Mouse (Mus musculus) cerebellum, adult 8-10 months (tissue): ENCODE measurements around the gene Otub1.

Experiments
- DNase-seq: peaks from one replicate; pipeline ENCODE4 v3.0.0; 2022

The Otub1 gene

DNA sequence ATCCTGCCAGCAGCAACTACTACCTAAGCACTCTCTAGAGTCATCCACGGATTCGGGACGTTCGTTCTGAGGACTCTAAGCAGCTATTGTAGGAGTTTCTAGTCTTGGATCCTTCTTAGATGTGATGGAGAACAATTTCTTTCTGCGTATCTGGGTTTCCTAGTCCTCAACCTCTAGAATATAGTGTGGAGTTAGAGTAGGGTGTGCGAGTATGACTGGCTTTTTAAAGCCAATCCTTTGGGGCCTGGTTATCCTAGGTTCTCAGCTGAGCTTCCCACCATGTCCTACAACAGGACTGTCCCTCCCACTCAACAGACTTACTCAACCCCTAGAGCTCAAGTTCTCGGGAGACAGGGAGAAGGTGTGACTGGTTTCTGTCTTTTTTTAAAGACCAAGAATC, 790 bp downstream of the Otub1 start:
- DNase-seq, result no peak

DNA sequence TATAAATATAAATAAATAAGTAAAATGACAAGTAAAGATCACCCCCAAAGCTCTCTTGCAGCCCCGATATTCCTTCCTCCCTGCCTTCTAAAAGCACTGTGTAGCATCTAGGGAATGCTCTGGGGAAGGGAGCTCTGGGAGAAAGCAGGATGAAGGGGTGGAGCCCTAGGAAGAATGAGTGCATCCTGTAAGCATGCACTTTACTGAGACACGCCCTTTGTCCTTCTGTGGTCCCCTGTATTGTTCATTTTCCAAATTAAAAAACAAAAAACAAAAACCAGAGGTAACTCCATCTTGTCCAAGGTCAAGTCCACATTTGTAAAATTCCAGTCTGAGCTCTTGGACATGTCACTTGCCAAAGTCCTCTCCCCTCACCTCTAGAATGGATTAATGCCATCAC, 1.2 kb downstream of the Otub1 start:
- DNase-seq, result no peak

DNA sequence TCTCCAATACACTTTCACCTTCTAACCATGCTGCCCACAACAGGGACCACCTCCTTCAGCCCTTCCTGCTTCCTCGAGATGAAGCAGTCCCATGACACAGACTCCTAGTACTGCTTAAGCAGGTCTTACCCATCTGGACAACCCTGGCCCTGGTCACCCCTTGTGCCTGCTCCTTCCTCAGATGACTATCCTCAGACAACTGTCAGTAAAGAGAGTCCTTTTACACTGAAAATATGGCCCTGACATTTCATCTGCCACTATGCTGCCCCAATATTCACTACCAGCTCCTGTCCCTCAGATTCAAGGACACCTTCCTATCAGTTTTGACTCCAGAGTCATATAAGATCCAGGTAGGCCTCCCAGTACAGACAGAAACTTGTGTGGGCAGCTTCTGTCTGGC, 5.7 kb downstream of the Otub1 start:
- DNase-seq, result no peak

DNA sequence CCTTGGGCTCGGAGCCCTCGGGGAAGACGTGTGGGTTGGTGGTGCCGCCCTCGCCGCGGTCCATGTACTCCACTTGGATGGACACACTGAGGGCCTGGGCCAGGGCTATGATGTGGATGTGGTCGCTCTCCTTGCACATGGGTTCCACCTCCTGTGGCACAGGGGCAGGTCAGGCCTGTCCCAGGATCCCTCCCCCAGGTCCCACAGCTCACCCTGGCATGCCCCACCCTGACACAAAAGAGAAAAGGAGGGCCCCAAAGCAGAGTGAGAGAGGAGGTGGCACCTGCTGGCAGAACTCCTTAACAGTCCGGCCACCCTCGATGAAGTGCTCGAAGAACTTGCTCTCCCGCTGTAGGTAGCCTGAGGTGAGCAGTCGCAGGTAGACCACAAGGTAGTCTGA, 7.0 kb downstream of the Otub1 start:
- no peak for DNase-seq

DNA sequence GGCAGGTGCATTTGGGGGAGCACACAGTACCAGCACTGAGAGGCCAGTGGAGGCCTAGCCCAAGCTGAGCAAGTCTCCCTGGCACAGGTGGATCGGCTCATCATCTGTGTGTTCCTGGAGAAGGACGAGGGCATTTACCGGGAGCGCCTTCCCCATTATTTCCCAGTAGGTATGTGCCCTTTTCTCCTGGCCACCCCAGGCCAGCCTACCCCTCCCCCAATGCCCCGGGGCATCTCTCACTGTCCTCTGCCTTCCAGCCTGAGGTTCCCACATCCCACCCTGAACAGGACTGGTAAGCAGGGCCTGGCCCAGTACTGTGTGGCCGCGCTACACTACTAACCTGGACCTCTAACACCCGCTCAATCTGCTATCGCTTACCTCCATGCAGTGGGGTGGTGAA, 8.7 kb downstream of the Otub1 start:
- no peak for DNase-seq

DNA sequence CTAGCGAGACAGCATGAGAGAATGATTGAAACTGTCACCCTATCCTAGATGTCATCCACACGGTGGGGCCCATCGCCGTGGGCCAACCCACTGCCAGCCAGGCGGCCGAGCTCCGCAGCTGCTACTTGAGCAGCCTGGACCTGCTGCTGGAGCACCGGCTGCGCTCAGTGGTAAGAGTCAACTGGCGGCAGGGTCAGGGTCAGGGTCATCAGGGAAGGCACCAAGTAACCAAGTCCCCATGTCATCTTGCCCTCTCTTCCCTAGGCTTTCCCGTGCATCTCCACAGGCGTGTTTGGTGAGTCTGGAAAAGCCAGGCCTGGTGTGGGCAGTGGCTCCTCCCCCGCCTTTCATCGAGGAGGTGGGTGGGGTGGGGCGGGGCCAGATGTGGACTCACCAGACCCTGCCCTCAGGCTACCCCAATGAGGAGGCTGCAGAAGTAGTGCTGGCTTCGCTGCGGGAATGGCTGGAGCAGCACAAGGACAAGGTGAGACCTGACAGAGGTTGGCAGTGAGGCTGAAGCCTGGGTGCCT, 9.3 kb downstream of the Otub1 start:
- no peak for DNase-seq

DNA sequence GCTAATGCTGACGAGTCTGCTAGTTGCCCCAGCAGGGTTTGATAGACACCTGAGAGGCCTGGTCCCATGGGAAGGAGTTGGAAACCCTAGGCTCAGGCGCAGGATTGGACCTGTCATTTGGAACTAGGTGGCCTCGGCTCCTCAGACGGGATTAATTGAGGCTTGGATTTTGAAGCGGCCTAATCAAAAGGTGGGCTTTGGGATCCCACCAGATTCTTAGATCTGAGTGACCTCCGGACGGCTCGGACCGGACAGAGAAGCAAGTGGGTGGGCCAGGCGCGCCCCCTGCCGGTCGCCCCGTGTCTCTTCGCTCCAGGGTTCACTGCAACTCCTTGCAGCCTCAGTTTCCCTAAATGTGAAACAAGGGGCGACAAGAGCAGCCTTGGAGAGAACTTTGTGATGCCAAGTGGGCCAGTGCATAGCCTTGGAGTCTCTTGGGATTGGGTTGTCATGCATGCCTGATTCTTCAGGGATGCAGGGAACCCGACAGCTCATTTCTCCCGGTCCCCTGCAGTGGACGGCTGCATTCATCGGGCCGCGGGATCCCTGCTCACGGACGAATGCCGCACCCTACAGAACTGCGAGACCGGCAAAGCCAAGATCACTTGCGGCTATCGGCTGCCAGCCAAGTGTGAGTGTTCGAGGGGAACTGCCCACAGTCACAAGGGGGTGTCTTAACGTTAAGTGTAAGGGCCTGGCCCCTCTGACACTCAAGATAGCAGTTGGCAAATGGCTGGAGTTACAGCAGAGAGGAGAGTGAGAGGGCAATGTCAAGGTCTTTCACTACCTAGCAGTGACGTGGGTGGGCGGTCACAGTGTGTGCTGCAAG, 10.0 kb downstream of the Otub1 start:
- peak; percentile 77 for DNase-seq

DNA sequence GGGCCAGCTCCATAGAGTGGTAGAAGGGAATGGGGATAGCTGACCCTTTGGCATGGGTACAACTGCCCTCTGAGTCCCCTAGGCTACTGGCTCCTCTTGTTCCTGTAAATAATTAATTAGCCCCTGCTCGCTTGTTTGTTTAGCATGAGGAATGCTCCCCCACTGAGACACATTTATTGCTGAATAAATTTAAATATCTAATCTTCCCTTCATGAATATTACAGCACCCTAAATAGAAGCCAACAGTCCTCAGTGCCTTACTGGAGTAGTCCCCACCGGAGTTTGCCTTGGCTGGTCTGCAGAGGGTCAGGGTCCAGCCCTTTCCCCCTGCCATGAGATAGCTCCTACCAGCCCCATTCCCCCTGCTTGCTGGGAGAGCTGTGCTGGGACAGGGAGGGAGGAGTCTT, 13.6 kb downstream of the Otub1 start:
- no peak for DNase-seq

DNA sequence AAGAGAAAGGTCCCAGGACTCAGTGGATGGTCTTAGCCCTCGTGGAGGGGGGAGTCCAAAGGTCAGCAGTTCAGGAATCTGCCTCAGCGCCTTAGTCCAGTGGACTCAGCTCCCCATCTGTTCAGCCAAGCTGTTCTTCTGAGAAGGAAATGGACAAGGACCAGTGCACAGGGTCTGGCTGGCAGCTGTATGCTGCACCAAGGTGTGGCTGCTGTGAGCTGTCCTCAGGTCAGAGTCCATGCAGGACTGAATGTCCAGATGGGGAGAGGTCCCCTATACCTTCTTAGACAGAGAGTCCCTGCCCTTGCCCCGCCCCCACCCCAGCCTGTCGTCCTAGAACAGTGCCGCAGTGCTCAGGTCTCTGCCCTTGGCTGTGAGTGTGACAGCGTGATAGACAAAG, 14.5 kb downstream of the Otub1 start:
- no peak for DNase-seq

DNA sequence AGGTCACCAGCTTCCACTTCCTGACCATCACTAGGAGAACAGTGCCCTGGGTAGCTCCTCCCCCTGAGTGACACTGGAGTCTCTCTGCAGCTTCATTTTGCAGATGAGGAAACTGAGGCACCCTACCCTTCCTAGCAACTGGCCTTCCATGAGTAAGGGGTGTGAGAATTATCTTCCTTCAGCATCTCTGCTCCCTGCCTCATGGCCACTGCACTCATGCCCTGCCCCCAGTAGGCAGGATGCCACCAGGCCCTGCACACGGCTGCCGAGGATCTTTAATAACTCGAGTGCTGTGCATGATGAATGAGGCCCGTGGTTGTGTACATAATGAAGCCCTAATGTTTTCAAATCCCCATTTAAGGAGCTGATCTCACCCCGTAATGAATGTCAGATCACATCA, 15.1 kb downstream of the Otub1 start:
- no peak for DNase-seq

DNA sequence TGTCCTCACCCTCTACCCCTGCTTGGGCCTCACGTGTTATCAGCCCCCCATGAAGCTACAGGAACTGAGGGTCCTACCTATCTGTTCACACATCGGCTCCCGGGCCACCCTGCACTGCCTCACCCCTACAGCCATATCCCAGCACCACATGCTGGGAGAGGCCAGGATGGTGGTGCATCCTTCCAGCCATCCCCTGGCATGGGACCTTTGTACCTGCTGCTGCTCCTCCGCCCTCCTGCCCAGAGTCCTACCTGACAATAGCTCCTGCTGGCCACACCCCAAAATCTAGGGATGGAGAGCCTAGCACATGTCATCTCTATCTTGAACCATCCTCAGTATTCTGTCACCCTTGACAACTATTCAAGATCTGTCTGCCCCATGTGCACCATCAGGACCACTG, 17.1 kb downstream of the Otub1 start:
- DNase-seq, result no peak

DNA sequence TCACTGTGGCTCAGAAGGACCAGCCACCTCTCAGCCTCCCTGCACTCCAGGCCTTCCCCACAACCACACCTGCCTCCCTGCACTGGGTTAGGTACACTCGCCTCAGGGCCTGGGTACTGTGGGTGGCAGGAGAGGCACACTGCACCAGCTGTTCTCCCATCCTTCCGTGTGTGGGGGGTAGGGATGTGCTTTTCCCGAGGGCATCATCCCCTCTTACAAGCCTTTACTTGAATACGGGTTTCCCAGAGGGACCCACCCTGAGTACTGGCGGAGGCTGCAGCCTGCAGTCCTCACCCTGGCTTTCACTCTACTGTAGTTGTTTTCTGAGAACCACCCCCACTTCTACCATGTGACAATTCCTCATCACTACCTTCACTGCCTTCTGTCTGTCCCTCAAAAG, 19.0 kb downstream of the Otub1 start:
- DNase-seq, result no peak

DNA sequence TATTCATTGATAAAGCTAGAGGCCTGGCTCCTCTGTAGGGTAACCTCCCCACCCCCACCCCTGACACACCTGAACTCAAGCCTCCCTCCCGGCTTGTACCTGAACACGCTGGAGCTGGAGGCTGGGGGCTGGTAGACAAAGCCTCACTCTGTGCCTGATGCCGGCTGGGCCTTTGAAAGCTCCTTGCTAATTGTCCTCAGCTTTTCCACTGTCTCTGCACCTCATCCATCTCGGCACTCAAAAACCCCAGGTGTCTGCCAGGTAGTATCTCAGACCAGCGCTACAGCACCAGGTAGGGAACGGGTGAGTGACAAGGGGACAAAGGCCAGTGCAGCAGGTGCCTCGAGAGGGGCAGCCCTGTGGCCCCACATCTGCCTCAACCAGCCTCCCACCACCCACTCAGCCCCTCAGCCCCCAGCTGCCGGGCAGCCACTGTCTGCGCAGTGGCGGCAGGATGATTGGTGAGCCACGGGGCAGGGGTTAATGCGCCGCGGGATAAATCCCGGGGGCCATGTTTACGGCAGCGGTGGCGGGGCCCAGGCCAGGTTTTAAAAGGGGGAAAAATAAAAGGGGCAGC, 20.3 kb downstream of the Otub1 start:
- DNase-seq, result no peak

DNA sequence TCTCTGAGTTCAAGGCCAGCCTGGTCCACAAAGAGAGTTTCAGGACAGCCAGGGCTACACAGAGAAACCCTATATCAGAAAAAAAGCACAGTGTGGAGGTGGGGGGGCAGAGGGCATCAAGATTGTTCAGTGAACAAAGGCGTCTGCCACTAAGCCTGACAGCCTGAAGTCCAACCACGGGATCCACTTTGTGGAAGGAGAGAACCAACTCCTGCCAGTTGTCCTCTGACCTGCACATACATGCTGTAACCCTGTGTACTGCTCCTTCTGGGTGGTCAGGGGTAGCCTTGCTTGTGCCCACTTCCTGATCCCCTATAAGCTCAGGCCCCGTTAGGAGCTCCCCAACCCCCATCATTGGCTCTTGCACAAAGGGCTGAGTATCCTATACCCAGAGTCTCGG, 21.1 kb downstream of the Otub1 start:
- no peak for DNase-seq

DNA sequence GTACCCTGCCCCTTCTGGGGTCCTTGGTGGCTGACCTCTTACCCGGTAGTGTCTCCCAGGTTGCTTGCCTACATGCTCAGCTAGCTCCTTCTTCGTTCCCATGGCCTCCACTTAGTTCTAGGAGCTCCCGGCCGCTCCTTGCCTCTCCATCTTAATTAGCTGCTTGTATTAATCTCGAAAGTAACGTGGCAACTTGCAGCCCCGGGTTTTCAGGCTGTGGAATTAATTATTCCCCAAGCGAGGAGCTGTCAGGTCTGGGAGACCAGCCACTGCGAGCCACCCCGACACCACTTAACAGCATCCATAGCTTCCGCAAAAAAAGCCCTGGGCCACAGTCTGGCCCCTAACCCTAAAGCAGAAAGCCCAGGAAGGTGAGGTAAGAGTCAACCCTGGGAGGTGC, 22.7 kb downstream of the Otub1 start:
- DNase-seq, result no peak

DNA sequence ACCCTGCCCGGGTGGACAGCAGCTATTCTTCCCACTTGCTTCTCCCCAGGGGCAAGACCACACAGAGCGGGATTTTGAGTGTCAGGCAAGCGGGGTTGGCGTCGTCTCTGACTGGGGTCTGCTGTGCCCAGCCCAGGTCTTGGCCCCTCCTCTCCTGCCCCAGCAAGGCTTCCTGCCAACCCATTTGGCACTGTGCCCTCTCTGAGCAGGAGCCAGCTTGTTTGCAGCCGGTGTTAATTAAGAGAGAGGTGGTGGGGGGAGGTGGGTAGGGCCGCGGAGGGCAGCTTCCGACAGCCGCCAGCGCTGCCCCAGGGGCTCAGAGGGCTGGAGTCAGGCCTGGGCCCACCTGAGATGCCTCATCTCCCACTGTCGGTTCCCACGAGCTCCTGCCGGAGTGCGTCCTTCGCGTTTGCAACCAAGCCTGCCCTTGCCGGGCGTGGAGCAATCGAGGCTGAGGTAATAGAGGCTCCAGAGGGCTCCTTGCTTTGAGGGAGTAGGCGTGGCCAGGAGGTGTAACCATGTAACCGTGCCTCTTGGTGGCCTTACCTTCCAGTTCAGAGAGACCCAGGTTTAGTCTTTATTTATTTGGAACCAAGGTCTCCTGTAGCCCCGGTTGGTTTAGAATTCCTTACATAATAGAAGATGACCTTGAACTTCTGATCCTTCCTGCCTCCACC, 23.7 kb downstream of the Otub1 start:
- peak; percentile 69 for DNase-seq

DNA sequence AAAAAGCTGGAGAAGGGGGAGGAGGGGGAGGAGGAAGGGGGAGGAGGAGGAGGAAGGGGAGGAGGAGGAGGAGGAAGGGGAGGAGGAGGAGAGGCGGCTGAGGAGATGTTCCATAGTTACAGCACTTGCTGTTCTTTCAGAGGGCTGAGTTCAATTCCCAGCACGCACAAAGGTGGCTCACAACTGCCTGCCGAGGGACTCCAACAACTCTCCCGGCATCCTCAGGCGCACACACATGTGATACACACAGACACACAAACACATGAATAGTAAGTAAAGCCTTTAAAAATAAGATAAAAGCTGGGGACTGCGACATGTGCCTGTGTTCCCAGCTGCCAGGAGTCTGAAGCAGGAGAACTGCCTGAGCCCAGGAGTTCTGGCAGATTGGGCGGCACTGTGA, 24.6 kb downstream of the Otub1 start:
- no peak for DNase-seq

DNA sequence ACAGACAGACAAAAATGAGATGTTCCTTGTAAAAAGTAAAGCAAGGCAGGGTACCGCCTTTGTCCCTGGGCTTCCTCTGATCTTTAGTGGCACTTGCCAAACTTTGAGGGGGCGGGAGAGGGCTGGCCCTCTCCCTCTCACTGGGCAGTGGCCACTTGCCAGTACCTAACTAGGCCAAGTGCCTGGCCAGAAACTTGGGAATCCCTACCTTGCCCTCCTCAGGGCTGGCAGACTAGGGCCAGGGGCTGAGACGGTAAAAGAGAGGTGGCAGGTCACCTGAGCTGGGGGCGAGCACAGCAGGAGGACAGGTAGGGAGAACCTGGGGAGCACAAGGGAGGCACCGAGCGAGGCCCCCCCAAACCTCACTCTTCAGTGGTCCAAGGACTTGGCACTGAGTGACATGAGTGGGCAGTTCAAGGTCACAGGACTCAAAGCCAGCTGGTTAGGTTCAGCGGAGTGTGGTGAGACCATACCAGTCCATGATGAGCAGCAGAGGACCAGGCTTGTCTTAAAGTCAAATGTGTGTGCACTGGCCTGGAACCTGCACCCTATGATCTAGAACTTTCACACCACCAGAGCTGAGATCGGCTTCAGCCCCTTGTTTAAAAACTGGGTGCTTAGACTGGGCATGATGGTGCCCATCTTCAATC, 25.2 kb downstream of the Otub1 start:
- no peak for DNase-seq

DNA sequence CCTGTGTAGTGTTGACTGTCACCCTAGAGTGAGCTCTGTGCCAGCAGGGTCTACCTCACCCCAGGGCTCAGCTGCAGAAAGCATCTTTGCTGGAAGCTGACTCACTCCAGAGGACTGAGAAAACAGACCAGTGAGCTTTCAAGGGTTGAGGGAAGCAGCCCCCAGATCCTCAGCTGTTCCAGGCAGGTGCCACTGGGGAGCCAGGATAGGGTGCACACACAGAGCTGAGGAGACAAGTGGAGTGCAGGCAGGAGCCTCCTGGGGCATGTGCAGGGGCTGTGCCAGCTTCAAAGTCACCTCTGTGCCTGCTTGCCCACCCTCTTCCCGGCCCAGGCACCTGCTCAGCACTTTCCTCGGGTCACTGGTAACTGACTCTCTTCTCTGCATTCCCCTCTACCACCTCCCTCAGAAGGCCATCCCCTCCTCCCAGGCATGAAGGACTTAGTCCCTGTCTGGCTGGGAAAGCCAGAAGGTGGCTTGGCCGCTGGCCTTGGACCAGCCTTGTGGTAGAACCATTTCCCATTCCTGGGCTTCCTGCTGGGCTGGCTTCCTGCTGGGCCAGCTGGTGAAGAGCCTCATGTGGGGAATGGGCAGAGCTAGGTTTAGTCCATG, 27.2 kb downstream of the Otub1 start:
- DNase-seq, result peak; percentile 68

DNA sequence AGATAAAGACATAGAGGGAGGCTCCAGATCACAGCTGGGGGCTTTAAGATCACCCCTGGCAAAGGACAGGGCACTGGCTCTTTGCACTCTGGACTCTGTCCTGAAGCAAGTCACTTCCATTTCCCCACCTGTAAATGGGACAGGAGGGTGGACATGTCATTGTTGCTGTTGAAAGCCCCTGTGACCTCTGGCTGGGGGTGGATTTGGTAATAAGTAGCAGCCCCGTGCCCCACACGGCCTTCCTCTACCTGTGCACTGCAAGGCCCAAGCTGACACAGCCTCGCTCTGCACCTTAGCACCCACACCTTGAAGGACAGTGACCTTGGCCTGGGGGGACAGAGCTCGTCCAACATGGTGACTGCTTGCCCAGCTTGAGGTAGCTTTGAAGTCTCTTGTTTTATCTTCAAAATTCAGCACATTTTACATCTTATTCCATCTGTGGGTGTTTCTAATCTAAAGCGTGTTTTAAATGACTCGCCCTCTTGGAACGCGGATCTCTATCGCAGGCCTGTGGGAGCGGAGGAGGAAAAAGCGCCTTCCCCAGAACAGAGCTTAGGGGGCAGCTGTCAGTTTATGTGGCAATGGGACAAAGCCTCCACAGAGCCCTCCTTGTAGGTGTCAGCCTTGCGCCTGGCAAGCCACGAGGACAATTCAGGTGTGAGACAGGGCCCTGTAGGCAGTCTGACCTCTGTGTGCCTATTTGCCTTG, 28.2 kb downstream of the Otub1 start:
- no peak for DNase-seq

DNA sequence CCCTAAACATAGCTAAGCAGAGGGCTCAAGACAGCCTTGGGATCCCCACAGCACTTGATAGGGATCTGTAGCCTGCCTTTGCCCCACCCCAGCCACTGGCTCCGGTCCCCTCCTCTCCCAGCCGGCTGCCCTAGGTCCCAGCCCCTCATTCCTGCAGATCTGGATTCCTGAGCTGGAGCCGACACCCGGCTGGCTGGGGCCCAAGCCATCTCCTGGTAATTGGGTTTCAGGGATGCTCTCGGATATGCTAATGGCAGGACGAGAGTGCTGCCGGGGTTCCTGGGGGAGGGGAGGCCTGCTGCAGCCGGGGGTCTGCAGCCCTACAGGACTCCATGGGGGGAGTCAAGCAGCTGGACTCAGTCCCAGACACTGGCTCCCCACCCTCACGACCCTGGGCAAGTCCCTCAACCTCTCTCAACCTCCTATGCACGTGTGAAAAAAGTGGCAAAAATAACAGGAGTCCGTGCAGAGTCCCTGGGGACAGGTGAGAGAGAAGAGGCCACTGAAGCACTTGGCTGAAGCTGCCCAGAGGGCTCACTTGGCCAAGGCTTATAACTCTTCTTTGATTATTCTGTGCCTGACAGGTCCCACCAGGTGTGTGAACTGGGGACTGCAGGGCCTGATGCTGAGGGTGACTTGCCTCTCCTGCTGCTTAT, 29.9 kb downstream of the Otub1 start:
- DNase-seq, result no peak
